Mouse (Mus musculus) brain, adult 10 weeks (tissue): Measurements from ENCODE around the gene Mark3. TPM values are rescaled to one million over a fixed set of nuclear protein-coding genes. Genes with fewer than 3 reads are reported as not detected.

Experiments
- polyA plus RNA-seq: library from polyadenylated mRNA; stranded (reverse); fragments of 350-450 nt; fragmentation: Illumina TruSeq; extraction: RNeasy Lipid Tissue Mini Kit (QIAGEN cat#74804); gene quantifications from one replicate; pipeline ENCODE4 v1.2.3, GENCODE M21; 2015; ENCODE audit warnings: low read depth, low replicate concordance

The Mark3 gene
- 65.3 TPM for polyA plus RNA-seq

DNA sequence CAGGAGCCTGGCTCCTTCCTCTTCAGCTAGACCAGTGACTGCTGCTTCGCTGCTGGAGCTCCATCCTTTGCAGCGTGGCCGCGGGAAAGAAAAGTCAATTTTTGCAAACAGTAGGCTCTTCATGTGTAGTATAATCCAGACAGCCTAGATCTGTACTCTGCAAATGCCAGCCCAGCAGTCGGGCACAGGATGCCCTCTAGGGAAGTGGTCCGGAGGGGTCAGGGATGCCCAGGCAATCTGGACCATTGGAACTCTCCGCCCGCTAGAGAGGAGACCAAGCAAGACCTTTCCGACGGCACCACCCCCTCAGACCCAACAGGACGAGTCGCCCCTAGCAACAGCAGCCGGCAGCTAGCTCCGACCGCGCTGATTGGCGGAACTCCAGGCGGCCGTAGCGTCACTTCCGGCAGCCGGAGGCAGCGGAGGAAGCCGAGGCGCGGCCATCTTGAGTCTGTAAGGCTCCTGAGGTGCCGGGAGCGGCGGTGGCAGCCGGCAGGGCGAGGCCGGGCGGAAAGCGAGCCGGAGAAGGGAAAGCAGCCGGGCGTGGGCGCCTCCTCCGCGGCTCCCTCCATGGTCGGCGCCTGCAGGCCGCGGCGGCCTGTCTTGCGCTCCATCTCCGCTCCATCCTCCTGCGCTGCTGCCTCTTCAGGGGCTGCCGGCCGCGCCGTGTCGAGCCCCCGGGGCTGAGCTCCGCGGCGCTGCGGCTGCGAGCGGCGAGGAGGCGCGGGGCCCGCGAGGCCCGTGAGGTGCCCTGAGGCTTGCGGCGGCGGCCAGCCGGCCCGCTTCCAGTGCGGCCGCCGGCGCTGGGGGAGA, at the start of gene Mark3:
TSS of gene Mark3 (plus strand) at position 450 of the 813 bp plus-strand sequence.

GRCm38 (mm10) chr12:111537796-111538291, 36.5 kb upstream of the Mark3 start, which contains the start of gene Eif5:
Gene Eif5, plus strand, starts transcription at chr12:111538016.

GRCm38 (mm10) chr12:111672176-111672575, 97.9 kb downstream of the Mark3 start, which contains the start of gene Ckb:
Gene Ckb, minus strand, starts transcription at chr12:111672338.

DNA sequence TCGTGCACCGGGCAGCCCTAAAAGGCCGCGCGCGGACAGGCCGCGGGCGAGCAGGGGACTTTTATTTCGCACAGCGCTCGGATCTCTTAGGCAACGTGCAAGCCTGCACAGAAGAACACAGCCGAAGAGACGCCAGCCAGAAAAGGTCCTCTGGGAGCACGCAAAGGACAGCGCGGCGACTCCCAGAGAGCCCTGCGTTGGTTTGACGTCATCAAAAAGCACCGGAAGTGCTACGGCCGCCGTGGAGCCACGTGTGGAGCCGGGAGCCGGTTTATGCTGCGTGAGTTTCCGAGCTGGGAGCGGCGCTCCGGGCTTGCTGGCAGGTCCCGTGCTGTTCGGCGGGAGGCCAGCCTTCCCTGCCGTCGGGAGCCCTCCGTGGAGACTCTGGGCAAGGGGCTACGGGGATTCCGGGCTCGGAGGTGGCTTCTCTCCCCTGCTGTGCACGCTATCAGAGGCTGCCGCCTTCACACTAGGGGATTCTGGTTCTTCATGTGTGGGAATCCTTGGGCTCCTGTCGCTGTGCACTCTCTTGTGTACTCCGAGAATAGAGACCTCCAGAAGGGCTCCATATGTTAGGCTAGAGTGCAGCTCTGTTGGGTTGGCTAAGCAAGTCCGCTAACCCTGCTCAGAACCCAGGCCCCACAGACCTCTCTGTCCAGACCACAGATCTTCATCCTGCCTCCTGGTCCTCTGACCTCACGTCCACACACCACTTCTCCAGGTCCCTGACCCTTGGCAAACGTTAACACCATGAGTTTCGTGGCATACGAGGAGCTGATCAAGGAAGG, 103.8 kb downstream of the Mark3 start, which contains the start of gene Trmt61a:
TSS of gene Trmt61a (plus strand) at position 224 of the 788 bp plus-strand sequence.

Other genes starting within 250 kb of the Mark3 start
- gene Cdc42bpb, start 196.8 kb upstream of the Mark3 start, polyA plus RNA-seq: 78.4 TPM
- gene Lbhd2, start 167.7 kb upstream of the Mark3 start, polyA plus RNA-seq: 5.5 TPM
- 2.3 TPM for gene Exoc3l4, start 157.5 kb upstream of the Mark3 start, polyA plus RNA-seq
- gene Tnfaip2, start 132.1 kb upstream of the Mark3 start, polyA plus RNA-seq: 1.3 TPM
- 6.2 TPM for gene Gm266, start 88.7 kb upstream of the Mark3 start, polyA plus RNA-seq
- 212 TPM for gene Eif5, start 36.5 kb upstream of the Mark3 start, polyA plus RNA-seq
- 2,227 TPM for gene Ckb, start 97.8 kb downstream of the Mark3 start, polyA plus RNA-seq
- gene Trmt61a, start 103.6 kb downstream of the Mark3 start, polyA plus RNA-seq: 17.8 TPM
- gene Bag5, start 138.7 kb downstream of the Mark3 start, polyA plus RNA-seq: 53.5 TPM
- 63.7 TPM for gene Apopt1, start 138.7 kb downstream of the Mark3 start, polyA plus RNA-seq
- gene Klc1, start 184.3 kb downstream of the Mark3 start, polyA plus RNA-seq: 594 TPM
- 7.4 TPM for gene Xrcc3, start 239.3 kb downstream of the Mark3 start, polyA plus RNA-seq
- gene Zfyve21, start 239.6 kb downstream of the Mark3 start, polyA plus RNA-seq: 27.7 TPM